Mouse (Mus musculus) left cerebral cortex, adult 9 months (tissue): ENCODE measurements around the gene Etnk1.
A peak's percentile ranks its signal among the peaks of the same experiment; 100 is the strongest.

Experiments used
- DNase-seq, 2 experiments: peaks; one replicate each; pipeline ENCODE4 v3.0.0; 2022; ENCODE audit warnings: low spot score in 2 of 2

Gene Etnk1

DNA sequence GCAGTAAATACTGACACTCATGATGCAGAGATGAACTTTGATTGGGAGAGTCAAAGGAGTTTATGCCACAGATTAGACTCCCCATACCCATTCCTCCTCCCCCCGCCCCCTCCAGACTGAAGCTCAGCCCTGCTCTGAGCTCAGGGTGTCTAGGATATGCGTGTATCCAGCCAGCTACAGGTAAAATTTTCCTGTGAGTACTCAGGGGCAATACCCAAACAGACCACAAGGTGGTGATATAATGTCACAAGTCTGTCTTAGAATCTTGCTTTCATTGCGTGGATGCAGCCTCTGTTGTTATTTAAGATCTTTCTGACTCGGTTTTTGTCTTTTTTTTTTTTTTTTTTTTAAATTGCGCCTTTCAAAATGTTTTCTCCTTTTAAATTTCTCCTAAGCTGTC is 52.3 kb downstream of the Etnk1 start:
- peak; percentile 22 to 82 for DNase-seq

DNA sequence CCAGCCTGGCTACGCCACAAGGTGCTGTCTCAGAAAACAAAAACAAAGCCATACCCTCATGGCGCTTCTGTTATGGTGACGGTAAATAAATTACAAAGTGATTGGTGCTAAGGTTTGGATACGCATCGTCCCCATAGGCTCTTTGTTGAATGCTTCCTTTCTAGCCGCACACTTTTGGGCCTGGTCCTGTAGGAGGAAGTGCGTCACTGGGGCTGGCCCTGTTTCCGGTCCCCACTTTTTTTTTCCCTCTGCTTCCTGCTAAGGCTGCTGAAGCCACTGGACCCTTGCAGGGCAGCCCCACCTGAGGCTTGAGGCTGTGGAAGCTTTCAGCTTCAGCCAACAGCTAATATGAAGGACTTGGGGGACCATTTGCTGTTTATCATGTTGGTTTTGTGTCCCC is 54.2 kb downstream of the Etnk1 start:
- DNase-seq: no peak

DNA sequence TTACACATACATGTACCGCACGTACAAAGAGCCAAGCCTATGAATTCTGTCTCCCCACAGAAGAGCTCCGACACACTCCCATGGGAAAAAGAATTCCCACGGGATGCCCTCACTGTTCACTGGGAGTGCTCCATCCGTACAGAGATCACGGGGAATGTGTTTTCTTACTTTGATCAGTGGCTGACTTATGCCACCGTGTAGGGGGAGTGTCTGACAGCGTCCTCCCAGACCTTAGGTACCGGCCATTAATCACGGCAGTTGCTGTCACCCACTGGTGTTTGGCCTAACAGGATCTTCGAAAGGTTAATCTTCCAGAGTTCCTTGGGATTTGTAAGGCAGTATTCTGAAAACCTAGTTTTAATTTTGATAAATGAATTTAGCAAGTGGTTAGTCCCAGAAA is 57.0 kb downstream of the Etnk1 start:
- DNase-seq: no peak

DNA sequence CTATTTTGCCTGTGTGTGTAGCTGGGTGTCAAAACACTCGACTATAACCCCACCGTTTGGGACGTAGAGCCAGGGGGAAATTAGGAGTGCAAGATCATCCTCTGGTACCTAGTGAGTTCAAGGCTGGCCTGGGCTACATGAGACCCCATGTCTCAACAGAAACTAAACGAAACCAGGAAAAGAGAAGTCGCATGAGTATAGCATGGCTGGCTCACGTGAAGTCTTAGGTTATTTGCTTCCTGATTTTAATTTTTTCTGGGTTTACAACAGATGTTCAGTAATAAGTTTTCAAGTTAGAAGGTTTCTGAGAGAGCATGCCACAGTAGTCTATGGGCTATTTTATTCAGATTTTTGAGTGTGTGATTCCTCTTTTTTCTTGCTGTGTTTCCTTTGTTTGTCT is 57.9 kb downstream of the Etnk1 start:
- DNase-seq: no peak

DNA sequence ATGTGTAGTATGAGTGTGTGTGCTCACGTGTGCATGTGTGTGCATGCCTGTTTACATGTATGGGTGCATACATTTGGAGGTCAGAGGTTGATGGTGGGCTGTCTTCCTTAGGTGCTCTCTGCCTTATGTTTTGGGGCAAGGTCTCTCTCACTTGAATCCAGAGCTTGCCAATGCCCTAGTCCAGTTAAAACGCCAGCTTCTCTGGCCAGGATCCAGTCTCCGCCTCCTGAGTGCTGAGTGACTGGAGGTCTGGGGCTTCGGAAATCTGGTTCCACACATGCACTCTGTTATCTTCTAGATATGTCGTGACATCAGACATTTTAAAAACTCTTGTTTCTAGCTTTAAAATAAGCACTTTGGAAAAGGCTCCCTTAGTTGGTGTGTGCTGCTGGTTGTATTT is 61.7 kb downstream of the Etnk1 start:
- DNase-seq: no peak

DNA sequence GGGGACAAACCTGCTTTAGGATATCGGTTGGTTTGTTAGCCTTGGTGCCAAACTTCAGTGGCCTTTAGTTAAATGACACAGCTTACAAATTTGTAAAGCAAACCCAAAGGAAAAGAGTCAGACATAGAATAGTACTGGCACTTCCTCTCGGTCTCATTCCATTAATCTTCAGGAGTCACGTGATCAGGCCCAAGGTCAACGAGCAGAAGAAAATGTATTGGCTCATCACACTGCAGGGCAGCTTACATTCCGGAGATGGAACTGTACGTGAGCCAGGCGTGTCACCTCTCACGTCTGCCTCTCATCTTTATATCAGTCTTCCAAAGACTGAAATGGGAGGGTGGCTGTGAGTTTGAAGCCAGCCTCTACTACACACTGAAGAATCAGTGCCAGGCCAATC is 62.9 kb downstream of the Etnk1 start:
- DNase-seq: no peak

DNA sequence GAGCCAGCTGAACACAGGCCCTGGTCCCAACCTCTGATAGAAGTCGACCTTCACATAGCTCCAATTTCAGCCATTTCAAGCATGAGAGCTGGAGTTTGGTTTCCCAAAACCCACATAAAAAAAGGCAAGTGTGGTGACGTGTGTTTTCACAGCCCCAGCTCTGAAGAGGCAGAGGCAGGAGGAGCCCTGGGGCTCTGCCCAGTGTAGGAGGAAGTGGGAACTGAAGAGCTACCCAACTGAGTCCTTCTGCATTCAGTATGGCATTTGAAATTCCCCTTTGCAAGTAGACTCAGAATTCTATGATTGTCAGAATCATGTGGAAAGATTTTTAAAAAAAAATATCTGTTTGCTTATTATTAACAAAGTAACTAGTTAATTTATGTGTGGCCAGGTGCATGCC is 63.9 kb downstream of the Etnk1 start:
- DNase-seq: peak in 1 of 2 experiments; percentile 37

DNA sequence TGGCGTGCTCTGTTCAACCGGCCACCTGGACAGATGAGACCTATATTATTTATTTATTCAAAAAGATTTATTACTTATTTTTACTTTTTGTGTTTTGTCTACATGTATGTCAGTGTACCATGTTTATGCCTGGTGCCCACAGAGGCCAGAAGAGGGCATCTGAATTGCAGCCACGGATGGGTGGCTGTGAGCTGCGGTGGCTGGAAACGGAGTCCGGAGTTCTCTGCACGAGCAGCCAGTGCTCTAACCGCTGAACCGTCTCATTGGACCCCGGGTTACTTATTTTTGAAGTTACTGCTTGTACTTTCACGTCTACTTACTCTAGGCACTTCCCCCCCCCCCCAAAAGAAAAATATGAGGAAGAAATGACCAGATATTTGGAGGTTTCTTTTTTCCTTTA is 65.7 kb downstream of the Etnk1 start:
- DNase-seq: no peak

DNA sequence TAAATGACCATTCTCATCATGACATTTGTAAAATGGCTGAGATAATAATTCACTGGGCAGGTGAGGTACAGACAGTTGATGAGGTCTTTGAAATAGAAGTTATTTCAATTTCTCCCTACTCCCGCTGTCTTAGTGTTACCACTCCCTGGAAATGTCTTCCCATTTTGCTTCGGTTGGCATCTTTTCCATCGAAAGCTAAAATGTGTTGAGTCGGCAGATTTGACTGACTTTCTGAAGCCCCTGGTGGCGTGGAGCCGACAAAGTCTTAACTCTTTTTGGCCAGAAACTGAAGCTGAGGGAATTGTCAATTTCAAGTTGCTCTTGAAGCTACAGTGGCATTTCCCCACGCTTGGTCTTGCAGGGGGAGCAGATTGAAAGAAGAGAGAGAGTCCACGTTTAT is 67.8 kb downstream of the Etnk1 start:
- DNase-seq: no peak

DNA sequence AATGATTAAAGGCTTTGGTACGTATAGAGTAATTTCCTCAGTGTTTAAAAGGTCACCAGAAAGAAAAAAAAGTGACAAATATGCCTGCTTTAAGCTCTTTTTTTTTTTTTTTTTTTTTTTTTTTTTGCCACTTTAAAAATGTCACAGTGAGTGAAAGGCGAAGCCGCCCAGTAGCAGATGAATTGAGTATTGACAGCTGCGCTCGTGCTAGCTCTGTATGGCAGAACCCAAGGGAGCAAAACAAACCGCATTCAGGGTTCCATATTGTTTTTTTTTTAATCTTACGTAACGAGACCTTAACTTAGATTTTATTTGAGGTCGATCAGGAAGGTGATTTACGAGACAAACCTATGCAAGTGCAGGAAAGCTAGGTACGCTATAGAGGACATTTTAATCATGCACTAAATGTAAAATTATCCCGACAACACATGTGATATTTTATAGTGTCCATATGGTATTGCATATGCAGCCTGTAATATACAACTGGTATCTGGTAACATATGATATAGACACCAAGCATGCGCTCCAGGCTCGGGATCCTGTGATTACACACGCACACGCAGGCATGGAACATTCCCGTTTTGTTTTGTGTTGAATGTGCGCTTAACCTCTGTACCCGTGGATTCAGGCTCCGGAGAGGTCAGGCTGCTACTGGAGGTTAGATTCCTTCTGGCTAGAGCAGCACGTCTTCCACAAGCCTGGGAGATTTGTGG is 72.5 kb downstream of the Etnk1 start:
- DNase-seq: no peak

DNA sequence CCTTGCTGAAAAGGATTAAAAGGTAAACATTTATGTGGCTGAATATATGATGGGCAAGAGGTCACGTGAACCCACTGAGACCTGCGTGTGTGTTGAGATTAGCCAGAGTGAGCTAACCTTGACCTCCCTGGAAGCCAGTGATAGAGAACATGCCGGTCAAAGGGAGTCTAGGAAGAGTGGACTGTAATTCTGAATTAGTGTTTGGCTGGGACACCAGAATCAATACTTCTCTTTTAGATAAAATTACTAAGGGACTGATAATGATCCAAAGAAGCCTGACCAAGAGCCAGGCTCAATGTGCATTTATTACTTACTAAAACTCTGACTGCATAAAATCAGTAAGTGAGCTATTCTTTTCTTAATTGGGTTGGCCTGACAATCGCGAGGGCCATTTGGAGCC is 76.2 kb downstream of the Etnk1 start:
- no peak for DNase-seq

DNA sequence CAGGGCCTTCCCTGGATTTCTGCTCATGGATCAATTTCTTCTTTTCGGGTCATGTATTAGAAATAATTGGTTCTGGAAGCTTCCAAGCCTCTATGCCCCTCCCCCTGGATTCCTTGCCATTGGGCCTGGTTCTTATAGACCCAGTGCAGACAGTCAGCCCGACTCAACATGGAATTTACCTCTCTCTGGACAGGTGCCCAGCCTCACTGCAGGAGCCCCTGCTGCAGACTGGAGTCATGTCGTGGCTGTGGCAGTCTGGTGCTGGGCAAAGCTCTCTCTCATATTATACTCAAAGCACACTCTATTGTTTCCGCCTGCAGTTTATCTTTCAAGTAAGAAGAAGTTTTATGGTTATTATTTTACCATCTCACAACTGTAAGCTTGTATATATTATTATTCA is 90.9 kb downstream of the Etnk1 start:
- DNase-seq: no peak

DNA sequence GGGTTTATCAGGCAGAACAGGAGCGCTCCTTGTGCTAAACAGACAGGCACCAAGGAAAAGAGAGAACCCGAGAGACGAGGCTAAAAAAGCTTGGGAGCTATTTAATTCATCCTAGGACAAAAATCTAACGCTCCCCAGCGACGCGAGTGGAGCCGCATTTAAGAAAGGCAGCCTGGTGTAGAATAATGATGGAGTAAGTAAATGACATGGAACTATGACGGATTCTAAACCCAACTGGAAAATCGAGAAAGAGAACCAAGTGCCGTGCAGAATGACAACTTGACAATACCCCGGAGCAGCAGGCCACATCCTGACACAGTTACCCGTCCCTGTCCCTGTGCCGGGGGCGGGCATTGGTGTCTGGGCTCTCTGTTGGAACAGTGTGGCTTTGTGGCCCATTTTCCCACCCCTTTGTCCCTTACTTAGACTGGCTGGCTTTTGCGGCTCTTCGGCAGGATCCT is 92.2 kb downstream of the Etnk1 start:
- no peak for DNase-seq

DNA sequence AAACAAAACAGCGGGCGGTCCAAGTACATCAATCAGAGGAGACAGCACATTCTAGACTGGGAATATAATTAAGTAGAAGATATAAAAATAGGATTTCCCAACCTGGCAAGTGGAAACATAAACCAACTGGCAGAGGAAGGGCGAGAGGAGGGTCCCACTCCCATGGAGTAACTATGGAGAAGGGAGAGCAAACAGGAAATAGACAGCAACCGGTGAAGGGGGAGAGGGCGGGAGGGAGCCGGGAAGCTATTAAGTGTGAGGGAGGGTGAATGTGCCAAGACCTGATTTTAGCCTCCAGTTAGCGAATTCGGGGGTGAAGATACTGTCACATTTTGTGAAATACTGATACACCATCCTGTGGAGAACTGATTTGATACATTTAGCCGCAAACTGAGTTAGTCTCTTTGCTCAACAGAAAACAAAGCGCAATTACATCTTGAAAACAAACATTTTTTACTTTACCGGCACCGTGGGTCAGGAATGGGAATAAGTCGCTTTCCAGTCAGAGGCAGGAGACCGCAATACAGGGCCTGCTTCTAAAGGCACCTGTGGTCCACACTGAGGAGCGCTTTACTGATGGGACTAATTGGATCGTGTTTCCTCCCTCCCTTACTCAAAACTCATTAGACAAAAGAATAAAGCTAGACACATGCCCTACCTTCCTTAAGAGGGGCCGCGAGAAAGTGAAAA is 93.0 kb downstream of the Etnk1 start:
- no peak for DNase-seq

DNA sequence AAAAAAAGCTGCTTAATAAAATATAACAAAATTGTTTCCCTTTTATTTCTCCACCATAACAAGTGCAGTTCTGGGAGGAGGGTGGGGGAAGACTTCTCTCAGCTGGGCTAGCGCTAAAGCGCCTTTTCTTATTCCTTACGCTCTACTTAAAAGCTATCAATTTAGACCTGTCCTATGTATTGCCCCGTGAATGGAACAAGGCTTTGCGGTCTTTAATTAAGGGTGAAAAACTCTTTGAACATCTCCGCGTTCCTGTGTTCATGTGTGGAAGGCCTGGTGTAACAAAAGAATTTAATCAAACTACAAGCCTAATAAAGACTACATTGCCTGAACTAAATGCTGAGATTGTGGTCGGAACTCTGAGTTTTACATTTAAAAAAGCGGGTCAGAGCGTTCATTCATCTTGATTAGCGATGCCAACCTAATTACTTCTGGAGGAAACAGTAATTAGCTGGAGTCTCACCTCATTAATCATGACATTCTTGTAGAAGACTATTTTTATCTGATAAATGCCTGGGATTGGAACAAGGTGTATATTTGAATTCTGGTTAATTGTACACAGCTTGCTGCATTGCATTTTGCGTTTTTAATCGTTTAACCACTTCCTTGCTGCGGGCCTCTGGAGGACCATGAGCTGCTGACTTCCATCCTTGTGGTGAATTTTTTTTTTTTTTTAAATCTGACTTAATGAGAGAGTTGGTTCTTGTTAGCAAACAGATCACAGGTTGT is 93.7 kb downstream of the Etnk1 start:
- DNase-seq: no peak

DNA sequence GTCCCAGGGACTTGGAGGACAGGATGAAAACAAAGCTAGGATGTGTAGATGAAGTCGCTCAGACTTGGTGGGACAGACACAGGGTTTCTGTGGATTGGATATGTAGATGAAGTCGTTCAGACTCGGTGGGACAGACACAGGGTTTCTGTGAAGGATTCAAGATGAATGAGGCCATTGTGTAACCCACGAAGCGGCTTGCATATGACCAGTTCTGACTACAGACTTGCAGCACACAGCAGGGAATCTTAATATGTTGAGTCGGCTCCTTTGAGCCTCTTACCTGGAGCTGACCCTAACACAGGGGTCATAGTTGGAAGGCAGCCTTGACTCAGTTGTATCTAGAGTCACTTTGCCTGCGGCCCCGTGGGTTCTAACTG is 94.3 kb downstream of the Etnk1 start:
- no peak for DNase-seq

DNA sequence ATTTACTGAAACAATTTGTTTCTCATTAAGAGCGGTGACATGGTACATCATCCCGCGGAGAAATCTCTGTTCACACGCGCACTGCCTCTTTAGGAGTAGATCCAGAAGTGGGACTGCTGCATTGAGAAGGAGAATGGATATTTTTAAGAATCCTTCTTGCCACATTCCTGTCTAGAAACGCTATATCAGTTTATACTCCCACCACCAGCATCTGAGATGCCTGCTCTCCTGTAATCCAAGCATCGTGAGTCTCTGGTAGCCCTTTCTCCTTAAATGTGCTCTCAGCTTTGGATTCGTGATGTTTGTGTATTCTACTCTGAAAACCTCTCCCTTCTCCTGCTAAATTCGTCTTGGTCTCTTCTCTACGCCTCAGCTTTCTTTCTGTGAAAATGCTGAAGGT is 98.5 kb downstream of the Etnk1 start:
- peak; percentile 8 to 19 for DNase-seq

DNA sequence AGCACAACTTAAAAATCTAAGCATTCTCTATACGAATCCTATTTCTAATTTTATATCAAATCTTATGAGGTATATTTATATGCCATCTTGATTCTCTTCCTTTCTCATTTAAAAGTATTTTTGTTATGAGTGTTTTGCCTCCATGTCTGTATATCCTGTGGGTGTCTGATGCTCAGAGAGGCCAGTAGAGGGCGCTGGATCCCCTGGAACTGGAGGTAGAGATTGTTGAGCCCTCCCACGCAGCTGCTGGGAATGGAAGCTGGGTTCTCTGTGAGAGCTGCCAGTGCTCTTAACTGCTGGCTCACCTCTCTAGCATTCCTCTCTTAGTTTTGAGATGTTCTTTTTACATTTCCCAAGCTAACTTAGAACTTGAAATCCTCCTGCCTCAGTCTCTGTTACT is 112.2 kb downstream of the Etnk1 start:
- no peak for DNase-seq
